Mouse (Mus musculus) CD4-positive naive resting alpha-beta T cell, adult 76 days (primary cell): ENCODE results near the gene Il17a. TPM values are rescaled to one million over a fixed set of nuclear protein-coding genes. Genes with fewer than 3 reads are reported as not detected.

ENCODE experiments used
- total RNA-seq: library from RNA; stranded (reverse); gene quantifications from one replicate; pipeline ENCODE4 v1.2.4, GENCODE M21; 2023

Gene Il17a
- total RNA-seq: not detected

GRCm38 (mm10) chr1:20730903-20731302, at the start of gene Il17a:
TSS of gene Il17a (plus strand) at chr1:20730905.

Other genes with a start within 250 kb of the Il17a start
- not detected for gene Pkhd1, start 112.8 kb upstream of the Il17a start, total RNA-seq
- 1.4 TPM for gene Il17f, start 59.7 kb downstream of the Il17a start, total RNA-seq
- gene Mcm3, start 89.4 kb downstream of the Il17a start, total RNA-seq: 53.0 TPM
- 5.9 TPM for gene Paqr8, start 159.7 kb downstream of the Il17a start, total RNA-seq
- 0.67 TPM for gene Efhc1, start 220.7 kb downstream of the Il17a start, total RNA-seq